Mouse (Mus musculus): ENCODE data around the gene Cyp1a1. TPM values are rescaled to one million over a fixed set of nuclear protein-coding genes. Genes with fewer than 3 reads are reported as not detected.

Gene Cyp1a1
- total RNA-seq, 2 experiments from 2014 or later = 0.36 to 0.53 TPM

GRCm38 (mm10) chr9:57750901-57751300 is 63.2 kb downstream of the Cyp1a1 start:
- Histone ChIP-seq H3K27ac (peak overlapping the region; percentile 50), H3K4me3 (no peak overlapping the region)
- TF ChIP-seq CTCF (IDR thresholded peaks at IDR 0.05) = no peak
- intact Hi-C loops (cut with DNase I) = no loop called here
- no peak for DNase-seq

Other genes with a start within 250 kb of the Cyp1a1 start
- gene Ppcdc, start 247.8 kb upstream of the Cyp1a1 start, total RNA-seq (2021) = 1 to 10 TPM; 7.8 to 8.1 TPM
- gene Scamp5, start 219.9 kb upstream of the Cyp1a1 start, total RNA-seq (2021) = under 1 TPM; 0.82 to 0.95 TPM
- gene Rpp25, start 183.9 kb upstream of the Cyp1a1 start, total RNA-seq (2021) = not detected
- gene Cox5a, start 166.7 kb upstream of the Cyp1a1 start, total RNA-seq (2021) = 1,000 to 10,000 TPM; 1,176 to 1,655 TPM
- gene Fam219b, start 150.4 kb upstream of the Cyp1a1 start, total RNA-seq (2021) = 1 to 10 TPM; 5.9 TPM
- 10 to 100 TPM; 67.6 to 97.7 TPM for gene Mpi, start 135.2 kb upstream of the Cyp1a1 start, total RNA-seq (2021)
- 10 to 100 TPM; 39.6 to 46.4 TPM for gene Scamp2, start 127.0 kb upstream of the Cyp1a1 start, total RNA-seq (2021)
- gene Ulk3, start 98.5 kb upstream of the Cyp1a1 start, total RNA-seq (2021) = 1 to 10 TPM; 4.4 to 6.6 TPM
- not detected for gene Cplx3, start 81.6 kb upstream of the Cyp1a1 start, total RNA-seq (2021)
- gene Lman1l, start 67.2 kb upstream of the Cyp1a1 start, total RNA-seq (2021) = not detected
- 10 to 100 TPM in 1 of 2 experiments, 1 to 10 TPM in 1; 7.1 to 14.0 TPM for gene Csk, start 34.3 kb upstream of the Cyp1a1 start, total RNA-seq (2021)
- gene Cyp1a2, start 4.2 kb upstream of the Cyp1a1 start, total RNA-seq (2021) = not detected
- gene Edc3, start 20.6 kb downstream of the Cyp1a1 start, total RNA-seq (2021) = 1 to 10 TPM; 5.9 to 6.6 TPM
- 10 to 100 TPM; 45.4 to 50.4 TPM for gene Clk3, start 77.9 kb downstream of the Cyp1a1 start, total RNA-seq (2021)
- gene Arid3b, start 148.9 kb downstream of the Cyp1a1 start, total RNA-seq (2021) = 1 to 10 TPM; 3.1 to 3.4 TPM
- 10 to 100 TPM; 81.3 to 82.1 TPM for gene Ubl7, start 223.1 kb downstream of the Cyp1a1 start, total RNA-seq (2021)